Mouse (Mus musculus): ENCODE measurements around the gene Atg9b.
A peak's percentile ranks its signal among the peaks of the same experiment; 100 is the strongest.
"Not testable (repeated sequence)": the region's sequence is repeated elsewhere in the genome, so short reads cannot be mapped to it uniquely, and the experiment has no call there.

Atg9b gene

DNA sequence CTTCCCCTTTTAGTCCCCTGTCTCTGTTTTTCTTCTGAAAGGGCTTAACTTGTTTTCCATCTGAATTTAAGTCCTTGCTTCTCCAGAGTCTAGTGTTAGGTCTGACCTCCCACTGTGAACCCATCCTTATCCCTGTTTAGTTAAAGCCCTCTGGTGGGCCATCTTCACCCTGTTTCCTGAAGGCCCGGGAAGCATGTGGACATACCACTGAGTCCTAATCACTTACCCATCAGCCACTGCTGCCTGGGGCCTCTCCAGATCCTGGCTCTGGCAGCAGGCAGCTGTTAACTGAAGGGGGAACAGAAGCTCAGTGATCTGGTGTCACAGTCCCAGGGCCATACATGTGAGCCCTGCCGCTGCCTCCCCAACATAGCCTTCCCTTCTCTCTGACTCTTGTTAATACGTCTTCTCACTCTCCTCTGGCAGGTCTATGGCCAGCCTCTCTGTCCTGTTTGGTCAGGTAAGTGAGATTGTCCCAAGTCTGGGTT is 13.5 kb upstream of the Atg9b start:
- DNase-seq (ENCODE audit: low read depth, low spot score): no peak

DNA sequence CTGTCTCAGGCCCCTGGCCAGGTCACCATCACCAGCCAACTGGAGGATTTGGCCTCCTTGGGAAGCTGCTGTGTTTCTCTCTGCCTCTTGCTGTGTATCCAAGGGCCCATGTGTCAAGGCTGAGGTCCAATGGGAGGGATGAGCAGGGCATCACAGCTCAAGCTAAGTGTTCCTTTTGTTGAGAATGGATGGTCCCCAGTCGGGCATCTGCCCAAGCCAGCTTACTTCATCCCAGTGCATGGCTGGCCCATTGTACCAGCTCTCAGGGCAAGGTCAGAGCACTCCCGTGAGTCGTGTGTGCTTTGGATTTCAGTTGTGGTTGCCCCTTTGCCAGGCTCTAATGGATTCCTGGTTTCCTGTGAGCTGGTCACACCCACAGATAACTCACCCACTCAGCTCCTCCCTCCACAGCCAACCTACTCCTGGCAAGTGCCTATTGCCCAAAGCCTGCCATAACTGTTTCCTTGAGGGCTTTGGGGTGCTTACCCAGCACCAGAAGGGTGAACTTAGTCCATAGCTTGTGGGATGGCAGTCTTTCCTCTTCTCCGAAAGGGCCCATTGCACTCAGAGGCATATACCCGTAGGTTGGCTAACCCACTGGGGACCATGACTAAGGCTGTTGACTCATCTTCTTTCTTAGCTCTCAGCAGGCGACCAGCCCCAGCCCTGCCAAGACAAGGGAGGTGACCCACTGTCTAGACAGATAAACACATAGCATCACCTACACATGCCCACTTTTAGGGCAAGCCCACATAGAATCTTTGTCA is 12.8 kb upstream of the Atg9b start:
- no peak for DNase-seq (ENCODE audit: low read depth, low spot score)

DNA sequence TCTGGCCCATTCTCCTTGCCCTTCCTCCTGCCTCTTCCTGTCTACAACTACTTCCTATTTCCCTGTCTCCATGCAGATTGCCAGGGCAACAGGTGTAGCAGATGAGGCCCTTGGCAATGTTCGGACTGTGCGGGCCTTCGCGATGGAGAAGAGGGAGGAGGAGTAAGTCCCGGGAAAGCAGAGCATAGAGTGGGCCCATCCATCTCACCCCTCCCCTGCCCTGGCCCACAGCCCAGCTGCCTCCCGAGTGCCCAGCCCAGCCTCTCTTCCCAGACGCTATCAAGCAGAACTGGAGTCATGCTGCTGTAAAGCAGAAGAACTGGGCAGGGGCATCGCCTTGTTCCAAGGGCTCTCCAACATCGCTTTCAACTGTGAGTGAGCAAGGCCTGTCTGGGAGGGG is 10.0 kb upstream of the Atg9b start:
- no peak for DNase-seq (ENCODE audit: low read depth, low spot score)

DNA sequence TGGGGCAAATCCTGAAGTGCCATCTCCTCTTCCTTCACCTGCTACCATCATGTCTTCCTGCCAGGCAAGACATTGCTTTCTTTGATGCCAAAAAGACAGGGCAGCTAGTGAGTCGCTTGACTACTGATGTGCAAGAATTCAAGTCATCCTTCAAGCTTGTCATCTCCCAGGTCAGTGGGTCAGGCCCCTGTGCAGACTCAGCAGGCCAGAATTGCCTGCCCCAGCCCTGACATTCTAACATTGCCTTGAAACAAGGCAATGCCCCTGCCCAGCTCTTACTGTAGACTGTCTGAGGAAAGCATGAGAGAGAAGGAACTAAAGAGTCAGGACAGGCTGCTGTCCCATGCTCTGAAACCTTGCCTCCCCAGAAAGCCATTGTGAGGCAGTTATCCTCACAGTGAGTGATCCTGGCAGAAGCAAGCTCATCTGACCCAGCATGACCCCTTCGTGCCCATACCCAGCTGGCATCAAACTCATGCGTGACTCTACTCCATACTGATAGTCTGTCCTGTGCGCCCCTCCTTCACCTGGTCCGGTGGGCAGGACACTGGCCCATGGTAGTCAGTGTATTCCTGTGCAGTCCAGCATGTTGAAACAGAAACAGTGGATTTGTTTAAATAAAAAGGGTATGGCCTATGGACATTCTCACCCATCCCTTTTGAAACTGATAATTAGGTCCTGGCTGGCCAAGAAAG is 9.1 kb upstream of the Atg9b start:
- DNase-seq (ENCODE audit: low read depth, low spot score): no peak

DNA sequence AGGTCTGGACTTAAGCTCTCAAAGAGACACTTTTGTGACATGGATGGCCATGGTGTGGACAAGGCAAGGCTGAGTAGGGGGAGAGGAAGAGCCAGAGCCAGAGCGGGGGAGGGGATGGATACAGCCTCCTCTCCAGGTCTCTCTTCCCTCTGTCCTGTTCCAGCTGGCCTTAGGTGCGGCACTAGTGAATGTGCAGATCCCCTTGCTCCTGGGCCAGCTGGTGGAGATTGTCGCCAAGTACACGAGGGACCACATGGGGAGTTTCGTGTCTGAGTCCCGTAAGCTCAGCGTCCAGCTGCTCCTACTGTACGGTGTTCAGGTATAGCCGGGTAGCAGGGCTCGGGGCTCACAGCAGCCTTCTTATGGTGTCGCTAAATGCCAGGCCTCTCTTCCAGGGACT is 8.4 kb upstream of the Atg9b start:
- DNase-seq (ENCODE audit: low read depth, low spot score): no peak

DNA sequence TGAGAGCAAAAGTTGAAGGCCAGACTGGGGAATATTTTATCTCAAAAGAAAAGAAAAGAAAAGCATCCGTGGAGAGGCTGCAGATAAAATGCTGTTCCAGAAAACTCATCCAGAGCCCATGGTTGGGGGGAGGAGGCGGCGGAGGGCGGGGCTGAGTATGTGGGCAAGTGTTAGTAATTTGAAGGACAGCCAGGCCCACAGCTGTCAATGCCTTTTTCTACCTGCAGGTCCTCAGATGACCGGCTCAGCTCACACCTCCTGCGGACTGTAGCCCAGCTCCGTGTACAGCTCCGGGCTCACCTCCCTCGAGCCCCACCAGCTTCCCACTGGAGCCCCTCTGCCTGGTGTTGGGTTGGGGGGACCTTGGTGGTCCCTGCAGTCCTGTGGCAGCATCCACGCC is 7.7 kb upstream of the Atg9b start:
- DNase-seq (ENCODE audit: low read depth, low spot score): no peak

DNA sequence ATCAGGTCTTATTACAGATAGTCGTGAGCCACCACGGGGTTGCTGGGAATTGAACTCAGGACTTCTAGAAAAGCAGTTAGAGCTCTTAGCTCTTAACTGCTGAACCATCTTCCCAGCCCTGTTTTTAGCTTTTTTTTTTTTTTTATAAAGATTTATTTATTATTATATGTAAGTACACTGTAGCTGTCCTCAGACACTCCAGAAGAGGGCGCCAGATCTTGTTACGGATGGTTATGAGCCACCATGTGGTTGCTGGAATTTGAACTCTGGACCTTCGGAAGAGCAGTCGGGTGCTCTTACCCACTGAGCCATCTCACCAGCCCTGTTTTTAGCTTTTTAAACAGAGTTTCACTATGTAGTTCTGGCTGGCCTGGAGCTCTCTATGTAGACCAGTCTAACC is 4.3 kb upstream of the Atg9b start:
- not testable (repeated sequence) for DNase-seq (ENCODE audit: low read depth, low spot score)

DNA sequence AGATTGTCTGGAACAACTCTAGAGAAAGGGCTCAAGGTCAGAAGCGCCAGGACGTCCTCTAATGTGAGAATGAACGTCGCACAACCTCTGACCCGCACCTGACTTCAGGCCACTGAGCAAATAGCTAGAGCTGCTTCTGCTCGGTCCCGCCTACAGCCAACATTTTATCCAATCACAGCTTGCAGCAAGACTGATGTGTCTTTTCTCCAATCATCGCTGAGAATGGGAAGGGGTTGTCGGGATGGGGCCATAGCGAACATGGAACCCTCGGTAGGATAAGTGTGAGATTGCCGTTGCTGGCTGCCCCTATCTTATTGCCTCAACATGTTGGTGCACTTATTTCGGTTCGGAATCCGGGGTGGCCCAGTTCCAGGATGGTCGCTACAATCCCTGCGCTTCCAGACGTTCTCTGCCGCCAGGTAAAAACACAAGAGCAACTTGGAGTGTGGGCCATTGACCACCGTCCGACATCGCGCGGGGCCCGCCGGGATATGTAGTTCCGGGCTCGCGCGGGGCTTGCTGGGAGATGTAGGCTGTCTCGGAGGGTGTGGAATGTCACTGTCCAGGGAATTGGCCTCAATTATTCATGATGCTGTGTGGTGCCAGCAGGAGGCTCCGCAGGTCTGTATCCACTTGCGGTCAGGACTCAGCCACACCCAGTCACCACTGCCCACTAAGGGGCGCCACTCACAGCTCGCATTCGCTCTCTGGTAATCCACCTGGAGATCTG is 2.4 kb upstream of the Atg9b start:
- peak; percentile 92 for DNase-seq (ENCODE audit: low read depth, low spot score)

DNA sequence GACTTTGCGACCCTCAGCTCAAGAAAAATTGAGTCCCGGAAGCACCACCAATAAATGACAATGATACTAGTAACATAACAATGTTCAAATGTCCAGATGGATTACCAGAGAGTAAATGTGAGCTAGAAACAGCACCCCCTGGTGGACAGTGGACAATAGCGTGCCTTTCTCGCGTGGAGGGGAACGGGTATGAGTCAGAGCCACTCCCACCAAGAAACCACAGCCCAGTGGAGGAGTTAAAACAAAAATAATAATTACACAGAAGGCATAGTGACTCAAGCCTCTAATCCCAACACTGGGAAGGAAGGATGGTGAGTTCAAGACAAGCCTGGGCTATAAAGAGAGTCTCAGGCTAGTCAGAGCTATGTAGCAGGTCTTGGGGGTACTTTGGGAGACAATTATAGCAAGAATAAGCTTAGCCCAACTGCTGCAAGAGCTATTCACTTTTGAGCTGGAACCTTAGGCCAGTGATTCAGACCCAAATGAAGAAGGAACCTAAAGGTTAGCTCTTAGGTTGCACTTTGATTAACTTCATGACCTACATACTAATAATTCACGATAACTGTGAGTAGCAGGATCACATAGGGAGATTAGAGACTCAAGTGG is 1.6 kb upstream of the Atg9b start, which contains the start of gene Abcb8:
TSS of gene Abcb8 (plus strand) at position 272 of the 606 bp plus-strand sequence.
- no peak for DNase-seq (ENCODE audit: low read depth, low spot score)

DNA sequence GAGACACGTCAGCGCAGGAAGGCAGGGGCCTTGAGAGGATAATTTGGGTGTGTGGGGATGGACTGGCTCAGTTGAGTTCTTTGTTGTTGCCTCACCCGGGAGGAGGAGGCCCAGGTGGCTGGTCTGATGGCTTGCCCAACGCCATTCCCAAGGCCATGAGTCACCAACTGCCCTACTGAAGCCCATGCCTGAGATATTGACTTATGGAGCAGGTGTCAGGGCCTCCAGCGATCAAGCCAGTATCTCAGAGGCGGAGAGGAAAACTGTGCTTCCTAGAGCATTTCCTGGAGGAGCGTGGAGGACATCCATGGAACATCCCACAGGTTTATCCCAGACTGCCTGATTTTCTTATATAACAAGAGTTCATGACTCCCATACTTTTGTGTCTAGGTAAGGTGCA is 781 bp upstream of the Atg9b start:
- no peak for DNase-seq (ENCODE audit: low read depth, low spot score)

DNA sequence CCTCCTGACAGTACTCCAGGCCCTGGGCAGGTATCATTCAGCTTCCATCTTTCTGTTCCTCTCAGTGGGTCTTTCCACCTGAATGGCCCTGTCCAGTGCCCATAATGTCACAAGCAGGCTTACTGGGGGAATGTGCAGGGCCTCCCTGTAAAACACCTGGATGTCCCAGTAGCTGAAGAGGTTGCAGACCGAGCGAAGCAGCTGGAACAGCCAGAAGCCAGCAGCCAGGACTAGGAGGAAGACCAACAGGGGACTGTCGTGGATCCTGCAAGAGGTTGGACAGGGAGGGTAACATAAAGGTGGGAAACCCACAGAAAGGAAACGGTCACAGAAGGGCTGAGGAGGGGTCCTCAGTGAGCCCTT is 2.3 kb downstream of the Atg9b start:
- no peak for DNase-seq (ENCODE audit: low read depth, low spot score)

DNA sequence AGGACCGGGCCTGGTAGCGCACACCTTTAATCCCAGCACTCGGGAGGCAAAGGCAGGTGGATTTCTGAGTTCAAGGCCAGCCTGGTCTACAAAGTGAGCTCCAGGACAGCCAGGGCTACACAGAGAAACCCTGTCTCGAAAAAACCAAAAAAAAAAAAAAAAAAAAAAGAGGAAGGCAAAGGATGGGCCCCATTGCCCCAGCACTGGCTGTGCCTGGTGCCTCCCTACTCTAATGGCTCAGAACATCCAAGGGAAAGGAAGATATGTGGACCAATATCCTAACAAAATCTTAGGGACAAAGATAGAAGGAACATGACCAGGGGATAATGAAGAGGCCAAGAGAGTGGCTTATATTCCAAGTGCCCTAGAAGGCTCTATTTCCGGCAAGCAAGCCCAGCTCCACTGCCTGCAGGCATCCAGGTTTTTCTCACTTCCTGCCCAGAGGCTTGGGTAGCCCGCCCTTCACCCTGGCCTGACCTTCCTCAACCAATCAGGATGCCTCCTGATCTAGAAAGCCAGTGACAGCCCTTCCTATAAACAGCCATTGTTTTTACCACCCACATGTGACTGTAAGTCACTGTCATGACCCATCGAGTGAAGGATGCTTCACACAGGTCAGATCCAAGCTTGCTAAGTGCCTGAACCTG is 2.8 kb downstream of the Atg9b start:
- no peak for DNase-seq (ENCODE audit: low read depth, low spot score)

DNA sequence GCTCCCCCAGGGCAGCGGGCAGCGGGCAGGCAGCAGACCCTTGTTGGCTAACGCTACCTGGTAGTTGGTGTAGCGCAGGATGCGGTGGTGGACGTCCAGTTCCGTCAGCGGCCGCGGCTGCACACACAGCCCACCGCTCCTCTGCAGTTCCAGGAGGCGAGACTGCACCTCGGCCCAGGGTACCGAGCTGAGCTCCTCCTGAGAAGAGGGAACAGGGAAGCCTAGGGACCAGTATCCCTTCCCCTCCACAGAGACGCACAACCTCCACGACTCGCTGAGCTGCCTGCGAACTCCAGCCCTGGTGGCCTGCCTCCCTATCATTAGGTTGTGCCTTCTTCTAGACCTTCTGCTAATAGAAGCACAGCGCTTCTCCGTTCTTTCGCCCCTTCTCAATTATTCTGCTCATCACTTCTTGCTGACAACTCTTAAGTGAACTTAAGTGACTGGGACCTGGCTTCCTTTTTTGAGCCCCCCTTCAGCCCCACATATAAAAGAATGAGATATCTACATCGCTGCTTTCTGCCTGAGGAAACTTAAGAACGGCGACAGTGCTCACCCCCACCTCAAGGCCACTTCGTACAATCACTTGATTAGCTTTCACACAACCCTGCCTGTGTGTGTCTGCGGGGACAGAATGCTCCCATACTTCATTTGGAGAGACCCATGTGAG is 3.6 kb downstream of the Atg9b start:
- no peak for DNase-seq (ENCODE audit: low read depth, low spot score)

DNA sequence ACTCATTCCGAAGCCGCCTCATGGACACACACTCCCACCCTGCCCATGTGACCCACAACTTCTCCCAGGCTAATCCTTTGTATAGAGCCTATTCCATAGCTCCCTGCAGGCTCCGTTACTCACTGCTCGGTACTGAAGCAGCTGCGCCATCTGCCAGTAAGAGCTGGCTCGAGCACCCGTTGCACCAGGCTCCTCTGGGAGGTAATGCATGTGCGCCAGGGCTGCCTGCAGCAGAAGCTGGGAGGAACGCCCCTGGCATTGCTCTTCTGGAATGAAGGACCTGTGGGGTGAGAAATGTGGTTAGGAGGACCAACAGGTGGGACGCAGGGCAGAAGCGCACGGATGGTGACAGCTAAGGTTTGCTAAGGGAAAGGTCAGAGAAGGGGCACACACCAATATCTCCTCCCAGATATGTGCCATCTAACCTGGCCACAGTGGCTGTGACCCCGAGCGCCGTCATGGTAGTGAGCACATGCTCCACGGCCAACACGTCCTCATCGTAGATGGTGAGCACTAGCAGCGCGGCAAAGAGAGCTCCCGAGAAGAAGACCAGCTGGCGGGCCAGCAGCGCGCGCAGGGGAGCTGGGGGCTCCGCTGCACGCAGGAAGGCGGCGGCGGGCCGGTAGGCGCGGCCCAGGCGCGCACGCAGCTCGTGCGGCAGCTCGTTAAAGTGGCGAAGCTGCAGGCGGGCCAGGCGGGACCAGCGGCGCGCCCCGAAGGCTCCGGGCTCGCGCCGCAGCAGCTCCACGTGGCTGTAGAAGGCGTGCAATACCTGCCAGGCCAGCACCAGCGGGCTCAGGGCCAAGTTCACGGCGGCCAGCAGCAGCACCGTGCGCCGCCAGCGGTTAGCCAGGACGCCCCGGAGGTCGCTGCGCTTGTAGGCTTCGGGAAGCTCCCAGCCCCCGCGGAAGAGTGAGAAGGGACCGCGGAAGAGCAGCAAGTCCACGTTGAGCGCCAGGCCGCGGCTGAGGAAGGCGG is 4.4 kb downstream of the Atg9b start:
- DNase-seq (ENCODE audit: low read depth, low spot score): no peak

DNA sequence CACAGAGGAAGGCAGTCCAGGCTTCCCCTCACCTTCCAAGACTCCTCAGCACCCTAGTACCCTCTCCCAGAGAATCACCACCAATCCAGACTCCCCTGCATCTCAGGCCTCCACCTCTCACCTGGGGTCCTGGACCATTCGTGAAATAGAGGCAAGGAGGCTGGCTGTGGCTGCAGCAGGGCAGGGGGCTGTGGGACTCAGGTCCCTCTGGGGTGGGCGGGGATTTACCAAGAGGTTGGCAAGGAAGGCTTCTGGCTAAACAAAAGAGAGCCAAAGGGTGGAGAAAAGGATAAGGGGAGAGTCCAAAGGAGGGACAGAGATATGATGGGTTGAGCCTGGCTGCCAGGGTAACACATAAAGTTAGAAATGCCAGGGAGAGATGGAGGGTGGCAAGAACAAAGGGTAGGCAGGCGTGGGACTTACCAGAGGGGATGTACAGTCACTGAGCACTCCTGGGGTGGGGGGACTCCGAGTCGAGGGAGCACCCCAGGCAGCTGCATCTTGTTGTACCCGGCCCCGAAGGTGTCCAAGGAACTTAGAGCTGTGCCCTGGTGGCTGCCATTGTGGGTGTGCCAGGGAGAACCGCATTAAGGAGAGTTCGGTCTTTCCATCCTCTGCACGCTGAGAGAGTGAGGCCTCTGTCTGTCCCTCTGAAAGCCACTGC is 5.9 kb downstream of the Atg9b start:
- no peak for DNase-seq (ENCODE audit: low read depth, low spot score)

DNA sequence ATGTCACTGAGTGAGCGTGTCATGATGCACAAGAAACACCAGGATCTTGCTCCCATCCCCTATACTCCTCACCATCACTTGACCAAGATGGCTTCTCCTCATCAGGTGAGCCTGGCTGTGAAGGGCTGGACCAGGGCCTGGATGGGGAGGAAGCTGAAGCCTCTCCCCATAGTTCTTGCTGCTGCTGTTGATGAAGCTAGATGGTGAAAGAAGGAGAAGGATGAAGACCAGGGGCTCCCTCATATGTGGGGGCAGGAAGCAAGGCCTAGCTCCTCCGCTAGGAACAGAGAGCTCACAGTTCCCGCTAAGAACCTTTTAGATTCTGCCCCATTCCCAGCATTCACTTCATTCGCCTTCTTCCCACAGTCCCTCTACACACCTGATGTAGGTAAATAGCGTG is 6.6 kb downstream of the Atg9b start:
- DNase-seq (ENCODE audit: low read depth, low spot score): no peak

DNA sequence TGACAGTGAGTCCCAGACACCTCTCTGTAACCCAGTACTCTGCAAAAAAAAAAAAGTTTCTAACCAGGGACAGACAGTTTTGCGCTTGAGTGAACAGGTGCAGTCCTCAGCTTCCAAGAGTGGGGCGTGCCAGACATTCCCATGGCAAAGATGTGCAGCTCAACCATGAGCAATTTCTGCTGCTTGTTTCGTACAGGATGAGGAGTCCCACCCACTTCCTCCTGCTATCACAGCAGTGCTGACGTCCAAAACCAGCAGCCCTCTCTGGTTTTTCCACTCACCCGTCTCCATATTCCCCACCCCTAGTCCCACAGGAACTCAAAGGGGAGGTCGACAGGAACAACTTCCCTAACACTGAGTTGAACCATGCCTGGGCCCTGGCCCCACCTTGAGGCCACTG is 7.5 kb downstream of the Atg9b start:
- no peak for DNase-seq (ENCODE audit: low read depth, low spot score)

DNA sequence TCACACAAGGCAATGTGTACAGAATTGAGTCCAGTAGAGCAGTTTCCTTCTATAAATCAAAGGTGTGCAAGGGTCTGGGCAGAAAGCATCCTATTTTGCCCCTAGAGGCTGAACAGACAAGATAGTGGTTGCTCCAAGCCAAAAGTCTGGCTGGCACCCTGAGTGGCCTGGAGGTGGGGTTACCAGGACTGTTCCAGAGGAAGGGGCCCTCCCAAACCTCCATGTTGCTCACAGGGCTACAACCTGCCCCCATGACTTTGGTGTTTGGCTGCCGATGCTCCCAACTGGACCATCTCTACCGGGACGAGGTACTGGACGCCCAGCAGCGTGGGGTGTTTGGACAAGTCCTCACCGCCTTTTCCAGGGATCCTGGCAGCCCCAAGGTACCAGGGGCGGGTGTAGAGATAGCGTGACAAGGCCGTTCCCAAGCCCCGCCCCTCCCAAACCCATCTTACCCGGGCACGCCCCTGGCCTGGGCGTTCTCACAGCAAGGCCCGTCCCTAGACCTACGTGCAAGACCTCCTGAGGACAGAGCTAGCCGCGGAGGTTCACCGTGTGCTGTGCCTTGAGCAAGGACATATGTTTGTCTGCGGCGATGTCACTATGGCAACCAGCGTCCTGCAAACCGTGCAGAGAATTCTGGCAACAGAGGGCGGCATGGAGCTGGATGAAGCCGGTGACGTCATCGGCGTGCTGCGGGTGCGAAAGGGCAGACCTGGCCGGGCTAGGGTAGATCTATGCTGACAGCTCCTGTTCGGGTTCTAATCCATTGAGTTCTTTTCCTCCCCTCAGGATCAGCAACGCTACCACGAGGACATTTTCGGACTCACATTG is 8.7 kb downstream of the Atg9b start:
- peak; percentile 96 for DNase-seq (ENCODE audit: low read depth, low spot score)

Measured in WW6 (cell line).